Mouse (Mus musculus) retina, embryonic 14.5 days (tissue): ENCODE data around the gene Man2a2.

Experiments
- DNase-seq: peaks from one replicate; pipeline ENCODE4 v3.0.0-alpha.2; 2015; ENCODE audit warnings: low spot score

Man2a2 gene

GRCm38 (mm10) chr7:80369967-80370431 lies 1.2 kb downstream of the Man2a2 start:
- DNase-seq, result no peak

GRCm38 (mm10) chr7:80369461-80369860 lies 1.7 kb downstream of the Man2a2 start:
- no peak for DNase-seq

GRCm38 (mm10) chr7:80368635-80369421 lies 2.3 kb downstream of the Man2a2 start:
- no peak for DNase-seq

- DNase-seq, result no peak
These were observed 3.2 kb downstream of the Man2a2 start for GRCm38 (mm10) chr7:80368009-80368408.

GRCm38 (mm10) chr7:80367232-80367631 lies 3.9 kb downstream of the Man2a2 start:
- DNase-seq, result no peak

GRCm38 (mm10) chr7:80365759-80366158 lies 5.4 kb downstream of the Man2a2 start:
- DNase-seq, result no peak

GRCm38 (mm10) chr7:80360435-80360834 lies 10.7 kb downstream of the Man2a2 start:
- no peak for DNase-seq

GRCm38 (mm10) chr7:80358039-80358438 lies 13.1 kb downstream of the Man2a2 start:
- DNase-seq, result no peak

GRCm38 (mm10) chr7:80357156-80357555 lies 14.0 kb downstream of the Man2a2 start:
- peak; percentile 80 for DNase-seq

- no peak for DNase-seq
These were observed 14.8 kb downstream of the Man2a2 start for GRCm38 (mm10) chr7:80356351-80356750.

- DNase-seq, result no peak
These were observed 18.3 kb downstream of the Man2a2 start for GRCm38 (mm10) chr7:80352920-80353319.

- no peak for DNase-seq
These were observed 20.4 kb downstream of the Man2a2 start for GRCm38 (mm10) chr7:80350808-80351207.

GRCm38 (mm10) chr7:80347670-80348586 lies 23.2 kb downstream of the Man2a2 start:
- DNase-seq, result no peak

GRCm38 (mm10) chr7:80346830-80347229 lies 24.3 kb downstream of the Man2a2 start:
- no peak for DNase-seq

GRCm38 (mm10) chr7:80346173-80346572 lies 25.0 kb downstream of the Man2a2 start:
- no peak for DNase-seq

GRCm38 (mm10) chr7:80343270-80344018 lies 27.7 kb downstream of the Man2a2 start:
- DNase-seq, result no peak

- peak; percentile 100 for DNase-seq
These were observed 28.3 kb downstream of the Man2a2 start, which contains the start of gene Hddc3 for GRCm38 (mm10) chr7:80342858-80343257. Gene Hddc3, plus strand, starts transcription at chr7:80343104.

GRCm38 (mm10) chr7:80341793-80342192 lies 29.4 kb downstream of the Man2a2 start:
- DNase-seq, result peak; percentile 21

- DNase-seq, result peak; percentile 81
These were observed 30.4 kb downstream of the Man2a2 start, which contains the start of gene Unc45a for GRCm38 (mm10) chr7:80340793-80341192. Gene Unc45a, minus strand, starts transcription at chr7:80341005.

- DNase-seq, result peak; percentile 98
These were observed 31.2 kb downstream of the Man2a2 start for GRCm38 (mm10) chr7:80339793-80340628.

- peak; percentile 37 for DNase-seq
These were observed 31.8 kb downstream of the Man2a2 start for GRCm38 (mm10) chr7:80339371-80339770.
